Mouse (Mus musculus) heart, postnatal 25 days (tissue): ENCODE measurements at regions not wholly inside any gene's neighbourhood (a gene's known extent, or its start where the extent isn't known, plus 50 kb on each side); places are given as distances from the start of the nearest gene placed in this dataset.

Experiments used
- DNase-seq: peaks from one replicate; pipeline ENCODE4 v3.0.0; 2022; ENCODE audit warnings: low spot score
- intact Hi-C: fragments of 180-260 bp; cut with DNase I; formaldehyde crosslinking; loops from one replicate; pipeline ENCODE4 v1.15.1; 2025

GRCm38 (mm10) chr7:113108442-113109000, 98.7 kb upstream of the Arntl start:
- intact Hi-C loops: no loop called here
- DNase-seq: no peak

- no peak for DNase-seq
- intact Hi-C loops: no loop called here
Observed at GRCm38 (mm10) chr7:113109481-113109880, 97.8 kb upstream of the Arntl start.

- DNase-seq: no peak
- intact Hi-C loops: no loop called here
Observed at GRCm38 (mm10) chr7:113110867-113111508, 96.3 kb upstream of the Arntl start.

- intact Hi-C loops: no loop called here
Observed at GRCm38 (mm10) chr7:113113266-113113893, 93.9 kb upstream of the Arntl start.

GRCm38 (mm10) chr7:113117599-113117998, 89.7 kb upstream of the Arntl start:
- intact Hi-C loops: no loop called here
- DNase-seq: no peak

More at GRCm38 (mm10) chr7:113113266-113113893, 93.9 kb upstream of the Arntl start:
- no peak for DNase-seq

- intact Hi-C loops: no loop called here
- no peak for DNase-seq
Observed at GRCm38 (mm10) chr7:113121911-113122319, 85.3 kb upstream of the Arntl start.

- DNase-seq: no peak
- intact Hi-C loops: no loop called here
Observed at GRCm38 (mm10) chr7:113126010-113126409, 81.3 kb upstream of the Arntl start.

- intact Hi-C loops: loop anchor here (5.0 kb wide), 1 partner anchor 663 kb away; no protein-coding TSS in a partner anchor
- DNase-seq: no peak
Observed at GRCm38 (mm10) chr7:113130552-113130951, 76.7 kb upstream of the Arntl start.

- DNase-seq: peak; percentile 19
- intact Hi-C loops: loop anchor here (1.0 to 5.0 kb wide), 4 partner anchors 212 to 755 kb away; no protein-coding TSS in a partner anchor
Observed at GRCm38 (mm10) chr7:113131945-113132538, 75.2 kb upstream of the Arntl start.

- DNase-seq: no peak
- intact Hi-C loops: loop anchor here (2.0 to 5.0 kb wide), 3 partner anchors 667 to 757 kb away; no protein-coding TSS in a partner anchor
Observed at GRCm38 (mm10) chr7:113133891-113134290, 73.4 kb upstream of the Arntl start.

- DNase-seq: no peak
- intact Hi-C loops: no loop called here
Observed at GRCm38 (mm10) chr7:113140011-113140438, 67.2 kb upstream of the Arntl start.

- no peak for DNase-seq
- intact Hi-C loops: loop anchor here (2.0 kb wide), 1 partner anchor 113 kb away; no protein-coding TSS in a partner anchor
Observed at GRCm38 (mm10) chr7:113141846-113142683, 65.2 kb upstream of the Arntl start.

- intact Hi-C loops: loop anchor here (1.0 to 2.0 kb wide), 5 partner anchors 24 to 168 kb away; no protein-coding TSS in a partner anchor
- peak; percentile 46 for DNase-seq
Observed at GRCm38 (mm10) chr7:113143552-113143951, 63.7 kb upstream of the Arntl start.

GRCm38 (mm10) chr7:113145046-113145445, 62.2 kb upstream of the Arntl start:
- intact Hi-C loops: loop anchor here (5.0 kb wide), 1 partner anchor 62 kb away; the partner anchor contains the start of gene Arntl
- DNase-seq: no peak

GRCm38 (mm10) chr7:113146108-113146507, 61.2 kb upstream of the Arntl start:
- DNase-seq: no peak
- intact Hi-C loops: loop anchor here (5.0 kb wide), 1 partner anchor 61 kb away; the partner anchor contains the start of gene Arntl

GRCm38 (mm10) chr7:113146526-113146925, 60.7 kb upstream of the Arntl start:
- no peak for DNase-seq
- intact Hi-C loops: loop anchor here (5.0 kb wide), 1 partner anchor 61 kb away; the partner anchor contains the start of gene Arntl

- intact Hi-C loops: loop anchor here (5.0 kb wide), 1 partner anchor 60 kb away; the partner anchor contains the start of gene Arntl
- peak; percentile 69 for DNase-seq
Observed at GRCm38 (mm10) chr7:113147391-113148332, 59.6 kb upstream of the Arntl start.

- intact Hi-C loops: loop anchor here (5.0 kb wide), 1 partner anchor 59 kb away; the partner anchor contains the start of gene Arntl
- DNase-seq: no peak
Observed at GRCm38 (mm10) chr7:113148700-113149099, 58.6 kb upstream of the Arntl start.
